Mouse (Mus musculus) embryonic facial prominence, embryonic 12.5 days (tissue): ENCODE results near the gene Lyg2. TPM values are rescaled to one million over a fixed set of nuclear protein-coding genes. Genes with fewer than 3 reads are reported as not detected.

Experiments used
- ATAC-seq: fragments of 200-750 bp; cut with Nextera tagmentation; 2 replicates; pipeline ENCODE4 v1.8.0; 2017; ENCODE audit not compliant: insufficient number of reproducible peaks, insufficient read depth, low FRiP score, low TSS enrichment
- H3K27ac ChIP-seq: fragments of 300-500 bp; sonication (generic); 2 replicates; pipeline ENCODE4 v1.5.1; 2016; ENCODE audit warnings: mild to moderate bottlenecking
- H3K27me3 ChIP-seq: fragments of 300-500 bp; sonication (generic); 2 replicates; pipeline ENCODE4 v1.6.1; 2016; ENCODE audit warnings: mild to moderate bottlenecking, moderate library complexity
- H3K36me3 ChIP-seq: fragments of 300-500 bp; sonication (generic); 2 replicates; pipeline ENCODE4 v1.6.1; 2016; ENCODE audit warnings: mild to moderate bottlenecking
- H3K4me1 ChIP-seq: fragments of 300-500 bp; sonication (generic); 2 replicates; pipeline ENCODE4 v1.6.1; 2016
- H3K4me2 ChIP-seq: fragments of 300-500 bp; sonication (generic); replicated peaks from 2 replicates; pipeline ENCODE4 v1.6.1; 2016; ENCODE audit warnings: mild to moderate bottlenecking, moderate library complexity
- H3K4me3 ChIP-seq: fragments of 300-500 bp; sonication (generic); 2 replicates; pipeline ENCODE4 v1.5.1; 2016; ENCODE audit warnings: mild to moderate bottlenecking
- H3K9ac ChIP-seq: fragments of 300-500 bp; sonication (generic); 2 replicates; pipeline ENCODE4 v1.6.1; 2016; ENCODE audit warnings: mild to moderate bottlenecking, moderate library complexity
- H3K9me3 ChIP-seq: fragments of 300-500 bp; sonication (generic); 2 replicates; pipeline ENCODE4 v1.6.1; 2016; ENCODE audit warnings: mild to moderate bottlenecking, moderate library complexity
- WGBS: fragments of 180-500 bp; shearing (Covaris S2); methylation state at CpG from one replicate; pipeline ENCODE4 v1.1.7; 2016; 5-methylcytosine and 5-hydroxymethylcytosine counted together
- polyA plus RNA-seq: library from polyadenylated mRNA; unstranded; fragments of >200 nt; fragmentation: Nextera tagmentation; extraction: Ambion mirVana; gene quantifications from 2 replicates; pipeline ENCODE4 v1.2.1, GENCODE M21; 2016

The Lyg2 gene
- polyA plus RNA-seq, result not detected in 2 replicates

DNA sequence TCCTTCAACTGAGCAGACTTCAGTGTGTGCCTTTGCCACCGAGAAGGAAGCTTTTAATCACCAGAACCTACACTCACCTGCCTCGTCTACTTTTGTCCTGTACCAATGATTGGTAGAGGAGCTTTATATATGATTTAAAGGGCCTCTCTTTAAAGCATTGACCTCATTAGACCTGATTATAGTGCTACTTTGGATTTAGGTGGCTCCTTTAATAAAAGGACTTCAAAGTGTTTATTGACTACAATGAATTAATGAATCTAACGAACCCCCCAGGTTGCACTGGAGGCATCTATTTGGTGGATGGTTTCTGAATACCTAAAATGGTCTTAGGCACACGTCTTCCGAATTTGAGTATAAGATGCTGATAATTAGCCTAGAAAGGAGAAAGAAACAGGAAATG lies at the start of gene Lyg2:
Gene Lyg2, minus strand, starts transcription at position 101 of the 400 bp plus-strand sequence.
- H3K9me3 ChIP-seq, result no peaks in the 10 kb centered on the region
- H3K4me2 ChIP-seq, result no peak within 1 kb of the TSS
- no peaks in the 10 kb centered on the region for H3K4me1 ChIP-seq
- H3K27me3 ChIP-seq, result no peaks in the 10 kb centered on the region
- 79% methylated on average over 5 of the region's 5 CpGs for WGBS
- no peak within 1 kb of the TSS for H3K27ac ChIP-seq
- no peaks in the 10 kb centered on the region for H3K36me3 ChIP-seq
- ATAC-seq, result no peak
- H3K4me3 ChIP-seq, result no peak within 1 kb of the TSS
- H3K9ac ChIP-seq, result no peak within 1 kb of the TSS

DNA sequence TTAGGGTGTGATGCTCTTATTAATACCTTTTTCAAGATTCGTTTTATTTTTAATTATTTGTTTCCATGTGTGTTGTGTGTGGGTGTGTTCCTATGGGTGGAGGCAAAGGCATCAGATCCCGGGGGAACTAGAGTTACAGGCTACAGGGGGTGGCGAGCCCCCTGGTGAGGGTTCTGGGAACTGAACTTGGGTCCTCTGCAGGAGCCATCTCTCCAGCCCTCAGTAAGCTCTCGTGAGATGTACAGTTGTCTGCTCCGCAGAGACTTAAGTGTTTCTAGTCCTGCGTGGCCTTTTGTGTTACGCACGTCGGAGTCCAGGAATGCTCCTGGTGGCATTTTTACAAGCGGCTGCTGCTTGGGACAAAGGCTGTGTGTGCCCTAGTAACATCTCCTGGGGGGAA lies 49.3 kb upstream of the Lyg2 start:
- H3K4me1 ChIP-seq, result no peaks in the 10 kb centered on the region
- no peak overlapping the region for H3K9ac ChIP-seq
- H3K4me2 ChIP-seq, result no peak overlapping the region
- 62% methylated on average over 10 of the region's 10 CpGs for WGBS
- ATAC-seq, result no peak
- H3K9me3 ChIP-seq, result no peaks in the 10 kb centered on the region
- no peaks in the 10 kb centered on the region for H3K36me3 ChIP-seq
- no peak overlapping the region for H3K4me3 ChIP-seq
- H3K27me3 ChIP-seq, result no peaks in the 10 kb centered on the region
- no peak overlapping the region for H3K27ac ChIP-seq

- Histone ChIP-seq H3K4me1 (no peaks in the 10 kb centered on the region), H3K9me3 (no peaks in the 10 kb centered on the region), H3K9ac (no peak overlapping the region), H3K4me2 (no peak overlapping the region), H3K36me3 (no peaks in the 10 kb centered on the region), H3K4me3 (no peak overlapping the region), H3K27me3 (no peaks in the 10 kb centered on the region), H3K27ac (no peak overlapping the region)
- 76% methylated on average over 5 of the region's 5 CpGs for WGBS
- ATAC-seq, result no peak
Observed at GRCm38 (mm10) chr1:37959486-37959885, 43.2 kb upstream of the Lyg2 start.

DNA sequence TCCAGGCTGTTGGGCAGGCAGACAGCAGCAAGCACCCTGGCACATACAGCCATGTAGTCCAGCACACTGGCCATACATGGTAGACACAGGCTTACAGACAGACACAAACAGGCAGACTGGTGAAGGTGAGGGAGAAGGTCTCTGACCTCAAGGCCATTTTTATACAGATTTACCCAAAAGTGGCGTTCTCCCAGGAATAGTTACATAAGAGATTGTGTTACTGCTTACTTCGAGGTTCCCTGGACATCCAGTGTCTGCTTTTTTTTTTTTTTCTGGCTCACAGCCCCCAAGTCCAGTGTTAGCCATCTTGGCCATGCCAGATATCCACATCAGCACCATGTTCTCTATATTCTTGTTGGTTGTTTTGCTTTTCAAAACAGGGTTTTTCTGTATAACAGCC lies 42.2 kb upstream of the Lyg2 start:
- 73% methylated on average over 2 of the region's 2 CpGs for WGBS
- no peak for ATAC-seq

DNA sequence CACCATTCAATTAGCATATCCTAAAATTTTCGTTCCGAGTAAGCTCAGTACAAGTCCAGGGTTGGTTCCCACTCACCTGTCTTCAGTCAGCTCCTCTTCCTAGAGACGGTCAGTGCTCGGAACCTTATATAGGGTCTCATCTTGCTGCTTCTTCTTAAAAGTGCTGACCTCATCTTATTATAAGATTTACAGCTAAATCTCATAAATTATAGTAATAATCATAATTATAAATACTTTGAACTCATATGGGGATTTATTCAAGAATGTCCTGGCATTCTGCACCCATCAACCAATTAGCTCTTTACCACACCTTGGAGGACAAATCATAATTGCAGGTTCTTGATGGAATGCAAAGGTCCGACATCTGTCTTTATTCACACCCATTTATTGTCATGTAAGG lies 41.4 kb upstream of the Lyg2 start, which contains the start of gene Lyg1:
Gene Lyg1, minus strand, starts transcription at position 101 of the 400 bp plus-strand sequence.
- no peaks in the 10 kb centered on the region for H3K9me3 ChIP-seq
- H3K36me3 ChIP-seq, result no peaks in the 10 kb centered on the region
- ATAC-seq, result no peak
- no peaks in the 10 kb centered on the region for H3K27me3 ChIP-seq
- H3K4me3 ChIP-seq, result no peak within 1 kb of the TSS
- H3K4me1 ChIP-seq, result no peaks in the 10 kb centered on the region
- no peak within 1 kb of the TSS for H3K27ac ChIP-seq
- 83% methylated on average over 5 of the region's 5 CpGs for WGBS
- H3K9ac ChIP-seq, result no peak within 1 kb of the TSS
- no peak within 1 kb of the TSS for H3K4me2 ChIP-seq

More for the DNA sequence above, 42.2 kb upstream of the Lyg2 start:
- no peak overlapping the region for H3K27ac ChIP-seq
- no peaks in the 10 kb centered on the region for H3K27me3 ChIP-seq
- no peaks in the 10 kb centered on the region for H3K4me1 ChIP-seq
- H3K4me3 ChIP-seq, result no peak overlapping the region
- no peak overlapping the region for H3K4me2 ChIP-seq
- no peak overlapping the region for H3K9ac ChIP-seq
- H3K9me3 ChIP-seq, result no peaks in the 10 kb centered on the region
- no peaks in the 10 kb centered on the region for H3K36me3 ChIP-seq

GRCm38 (mm10) chr1:37956690-37957431 lies 40.6 kb upstream of the Lyg2 start:
- no peaks in the 10 kb centered on the region for H3K9me3 ChIP-seq
- no peaks in the 10 kb centered on the region for H3K4me1 ChIP-seq
- no peak overlapping the region for H3K4me3 ChIP-seq
- no peak overlapping the region for H3K9ac ChIP-seq
- WGBS, result 44% methylated on average over 3 of the region's 3 CpGs
- no peak for ATAC-seq
- no peaks in the 10 kb centered on the region for H3K36me3 ChIP-seq
- no peak overlapping the region for H3K27ac ChIP-seq
- no peaks in the 10 kb centered on the region for H3K27me3 ChIP-seq
- H3K4me2 ChIP-seq, result no peak overlapping the region

- Histone ChIP-seq H3K9ac (no peak overlapping the region), H3K9me3 (no peaks in the 10 kb centered on the region), H3K27ac (no peak overlapping the region), H3K4me3 (no peak overlapping the region), H3K36me3 (no peaks in the 10 kb centered on the region), H3K27me3 (no peaks in the 10 kb centered on the region), H3K4me2 (no peak overlapping the region), H3K4me1 (no peaks in the 10 kb centered on the region)
- no peak for ATAC-seq
- 79% methylated on average over 2 of the region's 2 CpGs for WGBS
Observed at GRCm38 (mm10) chr1:37955251-37955650, 39.0 kb upstream of the Lyg2 start.

DNA sequence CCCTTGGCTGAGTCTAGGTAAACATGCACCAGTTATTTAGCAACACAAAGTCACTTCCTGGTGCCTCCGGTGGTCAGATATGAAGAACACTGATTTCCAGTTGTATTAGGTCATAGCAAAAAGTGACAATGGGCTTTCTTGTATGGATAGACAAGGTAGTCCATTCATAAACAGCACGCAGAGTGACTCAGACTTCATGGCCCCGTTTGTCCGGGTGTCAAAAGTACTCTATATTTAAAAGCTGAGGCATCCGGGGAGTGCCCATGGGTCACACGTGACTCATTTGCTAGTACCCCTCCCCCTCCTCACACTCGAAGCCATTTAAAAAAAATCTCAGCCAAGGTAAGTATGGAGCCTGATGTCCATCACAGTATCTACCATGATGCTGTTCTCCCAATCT lies 38.5 kb upstream of the Lyg2 start:
- Histone ChIP-seq H3K4me2 (no peak overlapping the region), H3K4me3 (no peak overlapping the region), H3K9me3 (no peaks in the 10 kb centered on the region), H3K36me3 (no peaks in the 10 kb centered on the region), H3K27me3 (no peaks in the 10 kb centered on the region), H3K4me1 (no peaks in the 10 kb centered on the region), H3K27ac (no peak overlapping the region), H3K9ac (no peak overlapping the region)
- no peak for ATAC-seq
- WGBS, result 86% methylated on average over 7 of the region's 7 CpGs

- no peak overlapping the region for H3K4me3 ChIP-seq
- H3K4me2 ChIP-seq, result no peak overlapping the region
- no peak for ATAC-seq
Observed at GRCm38 (mm10) chr1:37948906-37949305, 32.6 kb upstream of the Lyg2 start.

DNA sequence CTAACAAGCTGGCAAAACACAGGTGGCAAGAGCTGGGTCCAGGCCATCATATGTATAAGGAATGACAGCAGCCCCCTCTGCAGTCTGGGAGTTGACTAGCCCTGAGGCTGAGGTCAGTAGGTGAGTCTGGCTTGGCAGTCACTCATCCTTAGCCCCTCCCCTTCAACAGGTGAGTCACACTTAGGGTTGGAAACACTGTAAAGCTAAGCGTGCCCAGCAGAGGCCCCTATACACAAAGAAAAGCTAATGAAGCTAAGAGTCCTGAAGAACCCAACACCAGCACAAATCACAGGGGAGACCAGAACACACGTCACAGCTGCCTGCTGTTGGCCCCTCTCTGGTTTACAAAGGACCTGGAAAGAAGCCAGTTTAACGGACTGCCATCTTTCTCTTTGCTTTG lies 15.5 kb upstream of the Lyg2 start:
- no peak for ATAC-seq
- Histone ChIP-seq H3K9me3 (no peaks in the 10 kb centered on the region), H3K4me2 (no peak overlapping the region), H3K4me1 (no peaks in the 10 kb centered on the region), H3K4me3 (no peak overlapping the region), H3K36me3 (no peaks in the 10 kb centered on the region), H3K9ac (no peak overlapping the region), H3K27ac (no peak overlapping the region), H3K27me3 (no peaks in the 10 kb centered on the region)
- 16% methylated on average over 3 of the region's 3 CpGs for WGBS

More at GRCm38 (mm10) chr1:37948906-37949305, 32.6 kb upstream of the Lyg2 start:
- H3K27me3 ChIP-seq, result no peaks in the 10 kb centered on the region
- WGBS, result 75% methylated on average over 2 of the region's 2 CpGs
- H3K9me3 ChIP-seq, result no peaks in the 10 kb centered on the region
- H3K27ac ChIP-seq, result no peak overlapping the region
- H3K9ac ChIP-seq, result no peak overlapping the region
- no peaks in the 10 kb centered on the region for H3K4me1 ChIP-seq
- no peaks in the 10 kb centered on the region for H3K36me3 ChIP-seq

DNA sequence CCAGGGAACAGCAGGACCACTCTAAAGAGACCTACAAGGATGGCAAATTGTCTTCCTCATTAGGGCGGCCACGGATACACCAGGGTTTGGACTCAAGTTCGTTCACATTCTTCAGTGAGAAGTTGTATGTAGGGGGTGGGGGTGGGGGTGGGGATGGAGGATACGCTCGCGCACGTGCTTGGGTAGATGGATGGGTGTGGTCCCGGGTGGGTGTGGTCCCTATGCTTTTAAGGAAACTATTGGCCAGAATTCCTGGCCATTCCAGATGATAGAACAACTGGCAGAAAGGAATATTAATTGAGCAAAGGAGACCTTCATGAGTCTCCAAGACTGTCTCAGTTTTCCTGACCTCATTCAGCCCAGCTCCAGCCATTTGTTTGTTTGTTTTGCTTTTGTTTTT lies 9.7 kb upstream of the Lyg2 start:
- Histone ChIP-seq H3K27me3 (no peaks in the 10 kb centered on the region), H3K27ac (no peak overlapping the region), H3K36me3 (no peaks in the 10 kb centered on the region), H3K9ac (no peak overlapping the region), H3K4me1 (no peaks in the 10 kb centered on the region), H3K4me3 (no peak overlapping the region), H3K4me2 (no peak overlapping the region), H3K9me3 (no peaks in the 10 kb centered on the region)
- WGBS, result 77% methylated on average over 8 of the region's 8 CpGs
- no peak for ATAC-seq

GRCm38 (mm10) chr1:37922536-37922935 lies 6.2 kb upstream of the Lyg2 start:
- ATAC-seq, result no peak
- H3K27me3 ChIP-seq, result no peaks in the 10 kb centered on the region
- no peak overlapping the region for H3K9ac ChIP-seq
- no peaks in the 10 kb centered on the region for H3K4me1 ChIP-seq
- H3K4me3 ChIP-seq, result no peak overlapping the region
- H3K27ac ChIP-seq, result no peak overlapping the region
- WGBS, result 51% methylated on average over 8 of the region's 8 CpGs
- no peaks in the 10 kb centered on the region for H3K36me3 ChIP-seq
- no peak overlapping the region for H3K4me2 ChIP-seq
- H3K9me3 ChIP-seq, result no peaks in the 10 kb centered on the region
